Mouse (Mus musculus): ENCODE measurements around the gene Mical3. TPM values are rescaled to one million over a fixed set of nuclear protein-coding genes. Genes with fewer than 3 reads are reported as not detected.

The Mical3 gene
- polyA plus RNA-seq, 1 experiment from 2014 or later: 4.5 TPM

- TF ChIP-seq CTCF (IDR thresholded peaks at IDR 0.05; ENCODE audit: low read depth): no peak
- Histone ChIP-seq H3K4me1 (replicated peaks; ENCODE audit: control insufficient read depth, insufficient read depth, low read length) (peaks cover 4% of the 10 kb centered on the region; the same call in 1 of the 2 replicates), H3K27me3 (replicated peaks; ENCODE audit: control insufficient read depth, insufficient read depth, low read length) (no peaks in the 10 kb centered on the region), H3K36me3 (ENCODE audit: control insufficient read depth, insufficient read depth) (peaks cover 4% of the 10 kb centered on the region; the same call in 1 of the 2 replicates), H3K9me3 (ENCODE audit: control insufficient read depth) (no peaks in the 10 kb centered on the region), H3K27ac (ENCODE audit: low read depth, low read length) (no peak overlapping the region), H3K4me2 (replicated peaks; ENCODE audit: low read depth) (no peak overlapping the region), H3K4me3 (ENCODE audit: low read depth, low read length) (no peak overlapping the region), H3K9ac (ENCODE audit: low read depth, low read length) (no peak overlapping the region)
- ATAC-seq: no peak
- WGBS: 40% methylated on average over 18 of the region's 18 CpGs
These were observed 152.7 kb downstream of the Mical3 start for GRCm38 (mm10) chr6:120978019-120978621.

- Histone ChIP-seq H3K4me2 (replicated peaks; ENCODE audit: low read depth) (no peak overlapping the region), H3K9me3 (ENCODE audit: control insufficient read depth) (no peaks in the 10 kb centered on the region), H3K27ac (ENCODE audit: low read depth, low read length) (no peak overlapping the region), H3K27me3 (replicated peaks; ENCODE audit: control insufficient read depth, insufficient read depth, low read length) (no peaks in the 10 kb centered on the region), H3K4me3 (ENCODE audit: low read depth, low read length) (no peak overlapping the region), H3K4me1 (replicated peaks; ENCODE audit: control insufficient read depth, insufficient read depth, low read length) (peaks cover 4% of the 10 kb centered on the region; the same call in 1 of the 2 replicates), H3K9ac (ENCODE audit: low read depth, low read length) (no peak overlapping the region), H3K36me3 (ENCODE audit: control insufficient read depth, insufficient read depth) (peaks cover 14% of the 10 kb centered on the region; the same call in 1 of the 2 replicates)
- 57% methylated on average over 11 of the region's 11 CpGs for WGBS
- no peak for ATAC-seq
- TF ChIP-seq CTCF (IDR thresholded peaks at IDR 0.05; ENCODE audit: low read depth): no peak
These were observed 153.8 kb downstream of the Mical3 start for GRCm38 (mm10) chr6:120976991-120977390.

- H3K4me3 ChIP-seq (ENCODE audit: low read depth, low read length): no peak overlapping the region
- no peaks in the 10 kb centered on the region for H3K27me3 ChIP-seq (replicated peaks; ENCODE audit: control insufficient read depth, insufficient read depth, low read length)
- H3K36me3 ChIP-seq (ENCODE audit: control insufficient read depth, insufficient read depth): peaks cover 20% of the 10 kb centered on the region; the same call in 1 of the 2 replicates
- H3K27ac ChIP-seq (ENCODE audit: low read depth, low read length): no peak overlapping the region
- H3K9ac ChIP-seq (ENCODE audit: low read depth, low read length): no peak overlapping the region
- TF ChIP-seq CTCF (IDR thresholded peaks at IDR 0.05; ENCODE audit: low read depth): no peak
- peaks cover 4% of the 10 kb centered on the region; the same call in 1 of the 2 replicates for H3K4me1 ChIP-seq (replicated peaks; ENCODE audit: control insufficient read depth, insufficient read depth, low read length)
- H3K9me3 ChIP-seq (ENCODE audit: control insufficient read depth): no peaks in the 10 kb centered on the region
- 55% methylated on average over 12 of the region's 12 CpGs for WGBS
- no peak for ATAC-seq
- no peak overlapping the region for H3K4me2 ChIP-seq (replicated peaks; ENCODE audit: low read depth)
These were observed 154.7 kb downstream of the Mical3 start for GRCm38 (mm10) chr6:120976097-120976496.

GRCm38 (mm10) chr6:120971797-120972590 lies 158.8 kb downstream of the Mical3 start:
- Histone ChIP-seq H3K27me3 (replicated peaks; ENCODE audit: control insufficient read depth, insufficient read depth, low read length) (no peaks in the 10 kb centered on the region), H3K4me1 (replicated peaks; ENCODE audit: control insufficient read depth, insufficient read depth, low read length) (no peaks in the 10 kb centered on the region), H3K9me3 (ENCODE audit: control insufficient read depth) (no peaks in the 10 kb centered on the region), H3K36me3 (ENCODE audit: control insufficient read depth, insufficient read depth) (peaks cover 33% of the 10 kb centered on the region; the same call in 1 of the 2 replicates), H3K4me2 (replicated peaks; ENCODE audit: low read depth) (no peak overlapping the region), H3K4me3 (ENCODE audit: low read depth, low read length) (no peak overlapping the region), H3K27ac (ENCODE audit: low read depth, low read length) (no peak overlapping the region), H3K9ac (ENCODE audit: low read depth, low read length) (no peak overlapping the region)
- ATAC-seq: no peak
- peak; percentile 99 for TF ChIP-seq CTCF (IDR thresholded peaks at IDR 0.05; ENCODE audit: low read depth)
- WGBS: 59% methylated on average over 14 of the region's 14 CpGs

GRCm38 (mm10) chr6:120970939-120971796 lies 159.6 kb downstream of the Mical3 start:
- 67% methylated on average over 8 of the region's 8 CpGs for WGBS
- TF ChIP-seq CTCF (IDR thresholded peaks at IDR 0.05; ENCODE audit: low read depth): no peak

GRCm38 (mm10) chr6:120965814-120966213 lies 165.0 kb downstream of the Mical3 start:
- no peak overlapping the region for H3K27ac ChIP-seq (ENCODE audit: low read depth, low read length)
- ATAC-seq: no peak
- H3K4me3 ChIP-seq (ENCODE audit: low read depth, low read length): no peak overlapping the region
- no peaks in the 10 kb centered on the region for H3K9me3 ChIP-seq (ENCODE audit: control insufficient read depth)
- no peak overlapping the region for H3K9ac ChIP-seq (ENCODE audit: low read depth, low read length)
- H3K4me2 ChIP-seq (replicated peaks; ENCODE audit: low read depth): no peak overlapping the region
- no peak for TF ChIP-seq CTCF (IDR thresholded peaks at IDR 0.05; ENCODE audit: low read depth)
- no peaks in the 10 kb centered on the region for H3K4me1 ChIP-seq (replicated peaks; ENCODE audit: control insufficient read depth, insufficient read depth, low read length)
- H3K27me3 ChIP-seq (replicated peaks; ENCODE audit: control insufficient read depth, insufficient read depth, low read length): no peaks in the 10 kb centered on the region
- peaks cover 10% of the 10 kb centered on the region; the same call in 1 of the 2 replicates for H3K36me3 ChIP-seq (ENCODE audit: control insufficient read depth, insufficient read depth)
- 68% methylated on average over 13 of the region's 13 CpGs for WGBS

More at GRCm38 (mm10) chr6:120970939-120971796, 159.6 kb downstream of the Mical3 start:
- Histone ChIP-seq H3K27ac (ENCODE audit: low read depth, low read length) (no peak overlapping the region), H3K4me3 (ENCODE audit: low read depth, low read length) (no peak overlapping the region), H3K36me3 (ENCODE audit: control insufficient read depth, insufficient read depth) (peaks cover 33% of the 10 kb centered on the region; the same call in 1 of the 2 replicates), H3K4me1 (replicated peaks; ENCODE audit: control insufficient read depth, insufficient read depth, low read length) (no peaks in the 10 kb centered on the region), H3K27me3 (replicated peaks; ENCODE audit: control insufficient read depth, insufficient read depth, low read length) (no peaks in the 10 kb centered on the region), H3K9ac (ENCODE audit: low read depth, low read length) (no peak overlapping the region), H3K4me2 (replicated peaks; ENCODE audit: low read depth) (no peak overlapping the region), H3K9me3 (ENCODE audit: control insufficient read depth) (no peaks in the 10 kb centered on the region)
- no peak for ATAC-seq
